Mouse (Mus musculus) A20 (cell line): ENCODE data around the gene Mepce.

Experiments
- DNase-seq: peaks from one replicate; pipeline ENCODE4 v3.0.0-alpha.2; 2011; ENCODE audit warnings: low read depth, low spot score

Gene Mepce

DNA sequence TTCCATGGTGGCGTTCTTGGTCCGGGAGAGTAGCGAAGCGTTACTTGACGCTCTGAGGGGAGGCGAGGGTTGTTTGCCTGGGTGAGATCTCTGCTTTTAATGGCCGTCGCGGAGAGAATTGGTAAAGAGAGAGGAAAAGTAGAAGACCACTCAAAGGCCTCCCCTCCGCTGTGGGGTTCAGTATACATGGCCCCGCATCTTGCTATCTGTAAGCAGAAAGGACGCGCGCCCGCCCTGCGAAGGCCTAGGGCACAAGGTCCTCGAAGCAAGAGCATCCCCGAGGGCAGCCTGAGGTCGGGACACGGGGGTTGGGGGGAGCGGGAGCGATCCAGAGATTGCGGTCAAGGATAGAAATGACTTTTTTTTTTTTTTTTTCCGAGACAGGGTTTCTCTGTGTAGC is 716 bp upstream of the Mepce start:
- peak; percentile 75 for DNase-seq

GRCm38 (mm10) chr5:137786109-137786942 is 1.1 kb downstream of the Mepce start:
- peak; percentile 100 for DNase-seq

- no peak for DNase-seq
These were observed 2.1 kb downstream of the Mepce start for GRCm38 (mm10) chr5:137785164-137786031.

DNA sequence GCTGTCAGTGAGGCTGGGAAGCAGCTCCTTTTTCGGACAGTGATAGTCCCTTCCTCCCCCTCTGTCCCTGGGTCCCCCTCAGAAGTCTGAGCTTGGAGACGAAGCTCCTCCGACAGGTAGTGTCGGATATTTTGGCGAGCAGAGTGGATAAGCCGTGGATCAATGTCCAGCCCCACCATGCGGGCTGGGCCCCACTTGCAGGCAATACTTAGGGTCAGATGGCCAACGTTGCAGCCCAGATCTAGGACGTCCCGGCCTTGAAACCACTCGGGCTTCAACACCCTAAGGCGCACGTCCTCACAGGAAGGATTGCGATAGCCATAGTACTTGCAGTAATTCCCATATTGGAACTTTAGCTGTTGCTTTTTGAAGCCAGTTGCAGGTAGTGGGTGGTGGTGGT is 2.9 kb downstream of the Mepce start:
- DNase-seq = no peak

GRCm38 (mm10) chr5:137783901-137784540 is 3.4 kb downstream of the Mepce start:
- no peak for DNase-seq

DNA sequence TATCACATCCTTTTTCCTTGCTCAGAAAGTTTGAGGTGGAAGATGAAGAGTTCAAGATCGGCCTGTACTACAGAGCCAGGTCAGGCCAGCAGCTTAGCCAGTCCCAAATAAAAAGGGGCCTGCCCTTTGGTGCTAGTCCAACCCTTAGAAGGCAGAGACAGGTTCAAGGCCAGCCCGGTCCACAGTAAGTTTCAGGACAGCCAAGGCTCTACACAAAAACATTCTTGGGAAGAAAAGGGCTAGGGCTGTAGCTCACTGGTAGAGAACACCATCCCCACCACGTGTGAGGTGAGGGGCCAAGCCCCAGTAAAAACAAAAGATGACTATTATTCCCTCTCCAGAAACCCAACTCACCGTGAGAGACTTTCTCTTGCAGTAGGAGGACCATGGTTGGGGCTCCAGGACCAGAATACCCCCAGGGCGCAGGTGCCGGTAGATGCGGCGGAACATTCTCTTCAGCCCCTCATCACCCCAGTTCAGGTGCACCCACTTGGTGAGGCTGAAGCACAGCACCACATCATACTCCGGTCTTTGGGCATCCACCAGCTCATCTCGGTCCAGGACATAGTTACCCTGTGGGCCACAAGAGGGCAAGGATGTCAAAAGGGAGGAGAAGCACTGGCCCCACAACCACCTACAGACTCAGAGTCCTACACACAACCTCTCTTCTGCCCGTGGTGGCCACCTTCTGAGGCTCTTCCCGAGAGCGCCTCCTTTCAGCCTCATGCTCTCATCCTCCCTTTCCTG is 4.5 kb downstream of the Mepce start:
- DNase-seq = no peak

- no peak for DNase-seq
These were observed 5.8 kb downstream of the Mepce start for GRCm38 (mm10) chr5:137781661-137782060.

- peak; percentile 75 for DNase-seq
These were observed 8.2 kb downstream of the Mepce start for GRCm38 (mm10) chr5:137779053-137779933.

DNA sequence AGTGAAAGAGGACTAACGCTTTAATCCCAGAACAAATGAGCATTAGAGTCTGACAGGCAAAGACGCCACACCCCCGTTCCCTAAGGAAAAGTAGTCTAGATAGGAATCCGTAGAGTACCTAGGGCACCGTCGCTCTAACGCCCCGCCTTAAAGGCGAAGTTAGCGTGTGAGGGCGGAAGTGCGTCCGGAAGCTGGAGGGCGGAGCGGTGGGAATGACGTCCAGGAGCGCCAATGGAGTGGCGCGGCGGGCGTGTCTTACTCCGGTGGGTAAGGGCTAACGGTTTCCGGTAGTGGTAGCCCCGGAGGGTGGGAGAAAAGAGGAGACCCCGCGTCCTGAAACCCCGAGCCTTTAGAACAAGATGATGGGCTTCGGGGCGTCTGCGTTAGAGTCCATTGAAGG is 8.8 kb downstream of the Mepce start, which contains the start of gene Ppp1r35:
Gene Ppp1r35 (plus strand): TSS at position 215 of the 400 bp plus-strand sequence.
- peak; percentile 98 for DNase-seq

- DNase-seq = peak; percentile 38
These were observed 10.1 kb downstream of the Mepce start for GRCm38 (mm10) chr5:137777267-137777845.

- DNase-seq = peak; percentile 82
These were observed 11.0 kb downstream of the Mepce start for GRCm38 (mm10) chr5:137776408-137776918.

DNA sequence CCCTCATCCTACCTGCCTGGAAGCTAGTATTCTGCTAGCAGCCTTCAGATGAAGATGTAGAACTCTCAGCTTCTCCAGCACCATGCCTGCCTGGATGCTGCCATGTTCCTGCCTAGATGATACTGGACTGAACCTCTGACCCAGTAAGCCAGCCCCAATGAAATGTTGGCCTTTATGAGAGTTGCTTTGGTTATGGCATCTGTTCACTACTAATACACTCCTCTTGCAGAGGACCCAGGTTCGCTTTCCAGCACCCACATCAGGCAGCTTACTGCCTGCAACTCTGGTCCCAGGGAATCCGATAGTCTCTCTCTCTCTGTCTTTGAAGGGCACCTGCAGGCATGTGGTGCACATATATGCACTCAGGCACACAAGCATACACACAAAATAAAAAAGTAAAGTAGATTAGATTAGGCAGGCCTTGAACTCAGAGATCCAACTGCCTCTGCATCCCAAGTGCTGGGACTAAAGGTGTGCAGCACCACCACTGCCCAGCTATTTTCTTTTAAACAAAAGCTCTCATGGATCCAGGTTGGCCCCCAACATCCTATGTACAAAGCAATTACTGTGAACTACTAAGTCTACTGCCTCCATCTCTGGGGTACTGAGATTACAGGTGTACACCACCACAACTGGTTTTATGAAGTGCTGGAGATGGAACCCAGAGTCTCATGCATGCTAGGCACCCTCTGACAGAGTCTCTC is 11.7 kb downstream of the Mepce start:
- no peak for DNase-seq

DNA sequence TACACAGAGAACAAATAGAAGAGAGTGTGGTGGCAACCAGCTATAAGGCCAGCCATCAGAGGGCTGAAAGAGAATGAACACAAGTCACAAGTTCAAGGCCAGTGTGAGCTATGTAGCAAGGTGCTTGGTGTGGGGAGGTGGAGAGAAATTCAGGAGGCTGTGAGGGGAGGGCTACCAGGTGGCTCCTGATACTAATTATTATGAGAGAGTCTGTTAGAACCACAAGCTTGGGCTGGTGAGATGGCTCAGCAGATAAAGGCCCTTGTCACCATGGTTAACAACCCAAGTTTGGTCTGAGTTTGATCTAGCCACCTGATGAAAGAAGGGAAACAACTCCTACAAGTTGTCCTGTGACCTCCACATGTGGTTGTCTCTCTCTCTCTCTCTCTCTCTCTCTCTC is 14.7 kb downstream of the Mepce start:
- DNase-seq = no peak

- peak; percentile 67 for DNase-seq
These were observed 16.7 kb downstream of the Mepce start for GRCm38 (mm10) chr5:137770709-137771108.

DNA sequence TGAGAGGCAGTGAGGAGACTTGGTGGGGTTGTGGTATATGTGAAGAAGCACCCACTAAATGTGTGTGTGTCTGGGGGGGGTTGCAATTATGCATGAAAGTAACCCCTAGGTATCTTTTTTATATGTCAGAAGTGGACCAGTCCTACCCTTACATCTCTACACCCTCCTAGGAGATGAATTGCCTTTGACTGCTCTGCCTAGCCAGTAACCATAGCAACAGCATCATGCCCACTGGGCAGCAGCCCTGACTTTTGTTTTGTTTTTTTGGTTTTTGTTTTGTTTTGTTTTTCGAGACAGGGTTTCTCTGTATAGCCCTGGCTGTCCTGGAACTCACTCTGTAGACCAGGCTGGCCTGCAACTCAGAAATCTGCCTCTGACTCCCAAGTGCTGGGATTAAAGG is 19.0 kb downstream of the Mepce start:
- DNase-seq = no peak

DNA sequence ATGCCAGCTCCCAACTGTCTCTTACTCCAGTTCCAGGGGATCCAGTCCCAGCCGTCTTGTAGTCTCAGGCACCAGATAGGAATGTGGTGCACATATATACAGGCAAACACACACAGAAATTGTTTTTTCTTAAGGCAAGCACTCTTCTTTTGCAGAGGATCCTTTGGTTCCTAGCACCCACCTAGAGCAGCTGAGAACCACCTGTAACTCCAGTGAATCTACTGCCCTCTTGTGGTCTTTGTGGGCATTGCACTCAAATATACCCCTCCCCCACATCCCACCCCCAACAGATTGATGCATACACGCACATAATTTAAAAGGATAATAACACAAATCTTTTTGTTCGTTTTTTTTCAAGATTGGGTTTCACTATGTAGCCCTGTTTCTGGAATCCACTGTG is 21.2 kb downstream of the Mepce start:
- peak; percentile 66 for DNase-seq

DNA sequence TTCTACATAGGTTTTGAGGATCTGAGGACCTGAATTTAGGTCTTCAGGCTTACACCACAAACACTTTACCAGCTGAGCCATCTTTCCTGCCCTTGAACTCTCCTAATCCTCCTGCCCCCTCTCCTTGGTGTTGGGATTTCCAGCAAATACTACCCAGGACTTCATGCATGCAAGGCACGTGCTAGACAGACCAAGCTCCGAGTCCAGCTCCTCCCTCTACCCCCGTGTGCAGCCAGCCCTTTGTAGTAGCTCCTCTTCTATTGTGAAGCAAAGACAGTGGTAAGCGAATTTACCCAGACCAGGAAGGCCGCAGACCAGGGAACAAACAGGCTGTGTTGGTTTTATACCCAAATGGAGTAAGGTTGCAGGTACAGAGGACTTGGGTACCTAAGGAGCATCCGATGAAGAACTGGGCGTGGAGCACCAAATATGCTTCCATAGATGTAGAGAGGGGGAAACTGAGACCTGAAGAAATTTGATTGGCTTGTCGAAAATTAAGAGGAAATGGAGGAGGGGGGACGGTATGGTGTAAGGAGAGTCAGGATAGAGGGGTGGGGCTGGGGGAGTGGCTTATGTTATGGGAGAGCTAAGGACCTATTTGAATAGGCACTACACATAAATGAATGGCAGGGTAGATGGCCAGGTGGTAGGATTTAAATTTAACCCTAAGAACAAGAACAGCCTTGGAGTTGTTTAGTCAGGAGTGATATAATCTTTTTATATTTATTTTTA is 22.7 kb downstream of the Mepce start:
- no peak for DNase-seq

DNA sequence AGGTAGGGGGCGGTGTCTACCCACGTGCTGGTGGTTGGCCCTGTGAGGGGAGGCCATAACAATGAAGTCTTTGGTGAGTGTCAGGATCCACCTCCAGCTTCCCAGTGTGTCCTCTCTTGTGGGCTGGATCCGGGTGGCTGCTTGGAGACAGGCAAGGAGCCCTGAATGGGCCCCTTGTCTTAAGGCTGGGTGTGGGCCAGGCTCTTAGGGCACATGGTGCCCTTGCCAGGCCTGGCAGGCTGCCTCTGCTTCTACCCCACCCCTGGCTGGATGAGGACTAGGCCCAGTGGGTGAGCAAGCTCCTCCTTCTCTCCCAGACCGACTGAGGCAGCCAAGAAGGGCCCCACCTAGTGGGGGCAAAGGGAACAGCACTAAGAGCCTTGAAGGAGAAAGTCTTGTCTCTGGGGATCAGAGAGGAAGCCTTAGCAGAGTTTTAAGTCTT is 27.5 kb downstream of the Mepce start:
- peak; percentile 85 for DNase-seq
